Mouse (Mus musculus) erythroblast, adult 5-6 weeks (primary cell): ENCODE data around the gene Pbxip1. TPM values are rescaled to one million over a fixed set of nuclear protein-coding genes. Genes with fewer than 3 reads are reported as not detected.

Experiments used
- ATAC-seq: replicated peaks from 2 replicates; pipeline ENCODE4 v1.8.0; 2016; ENCODE audit warnings: moderate number of reproducible peaks, mild to moderate bottlenecking, moderate TSS enrichment, inconsistent platforms; ENCODE audit not compliant: poor library complexity, low FRiP score, severe bottlenecking
- total RNA-seq, 2 experiments: library from RNA; stranded (forward) in 1 of 2; stranded (reverse) in 1 of 2; fragments of 150-400 nt in 1 of 2; fragments of 200-764, 138-1000 nt in 1 of 2; gene quantifications; 2 replicates each; pipeline versions ENCODE4 v1.2.3 to v1.2.4; 2015 to 2017; ENCODE audit warnings: low replicate concordance in 2 of 2

The Pbxip1 gene
- total RNA-seq, 2 experiments from 2014 or later: 4.2 to 6.2 TPM

- no peak for ATAC-seq
Observed at GRCm38 (mm10) chr3:89406887-89407286, 29.6 kb upstream of the Pbxip1 start.

DNA sequence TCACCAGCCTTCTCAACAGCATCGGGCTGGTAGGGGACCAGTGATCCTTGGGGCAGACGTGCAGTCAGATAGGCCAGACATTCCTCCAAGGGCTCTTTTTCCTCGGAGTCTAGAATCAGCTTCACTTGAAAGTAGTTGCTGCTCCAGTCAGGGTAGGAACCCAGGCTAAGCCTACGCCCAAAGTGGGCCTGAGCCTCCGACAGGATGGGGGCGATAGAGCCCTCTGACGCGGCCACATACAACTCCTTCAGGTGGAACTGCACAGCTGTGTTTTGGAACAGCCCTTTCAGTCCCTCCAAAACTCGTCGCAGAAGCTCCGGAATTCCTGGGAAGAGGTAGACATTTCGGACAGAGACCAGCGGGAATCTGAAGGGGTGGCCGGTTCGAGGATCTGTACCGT is 28.1 kb upstream of the Pbxip1 start:
- ATAC-seq: no peak

DNA sequence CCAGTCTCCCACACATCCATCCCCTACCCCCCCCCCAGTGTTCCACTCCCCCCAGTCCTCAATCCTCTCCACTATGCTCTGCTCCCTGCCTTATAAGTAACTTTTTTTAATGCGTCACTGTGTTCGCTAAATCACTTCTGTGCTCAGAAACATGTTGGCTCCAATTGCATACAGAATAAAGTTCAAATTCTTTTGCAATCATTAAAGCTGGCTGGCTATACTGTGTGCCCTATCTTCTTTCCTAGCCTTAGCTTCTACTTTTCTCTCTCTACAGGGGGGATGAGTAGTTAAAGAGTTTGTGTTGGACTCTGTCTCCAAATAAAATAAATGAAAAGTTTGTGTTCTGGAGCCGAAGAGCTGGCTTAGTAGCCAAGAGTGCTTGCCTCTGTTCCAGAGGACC is 26.8 kb upstream of the Pbxip1 start:
- no peak for ATAC-seq

DNA sequence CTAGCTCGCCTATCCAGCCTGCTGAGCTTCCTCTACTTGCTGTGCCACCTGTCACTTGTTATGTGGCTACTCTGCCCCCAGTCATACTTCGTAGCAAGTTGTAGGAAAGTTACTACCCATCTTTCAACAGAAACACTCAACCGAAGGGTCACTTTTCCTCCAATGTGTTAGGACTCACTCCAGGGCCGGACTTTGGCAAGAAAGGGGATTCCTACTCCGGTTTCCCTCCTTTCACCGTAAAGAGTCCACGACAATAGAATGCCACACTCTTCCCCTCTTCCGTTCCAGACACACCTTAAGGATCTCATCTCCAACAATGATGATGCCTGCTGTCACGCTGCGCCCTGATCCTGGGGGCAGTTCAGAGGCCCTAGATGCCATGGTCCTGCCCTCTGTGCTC is 25.6 kb upstream of the Pbxip1 start:
- no peak for ATAC-seq

- ATAC-seq: peak; percentile 99
Observed at GRCm38 (mm10) chr3:89411490-89412393, 24.8 kb upstream of the Pbxip1 start, which contains the start of gene Flad1. Flad1 (minus strand) TSS chr3:89411870.

GRCm38 (mm10) chr3:89416158-89416557 is 20.3 kb upstream of the Pbxip1 start:
- ATAC-seq: no peak

- ATAC-seq: no peak
Observed at GRCm38 (mm10) chr3:89417131-89417530, 19.4 kb upstream of the Pbxip1 start.

GRCm38 (mm10) chr3:89417840-89418169 is 18.7 kb upstream of the Pbxip1 start:
- ATAC-seq: no peak

DNA sequence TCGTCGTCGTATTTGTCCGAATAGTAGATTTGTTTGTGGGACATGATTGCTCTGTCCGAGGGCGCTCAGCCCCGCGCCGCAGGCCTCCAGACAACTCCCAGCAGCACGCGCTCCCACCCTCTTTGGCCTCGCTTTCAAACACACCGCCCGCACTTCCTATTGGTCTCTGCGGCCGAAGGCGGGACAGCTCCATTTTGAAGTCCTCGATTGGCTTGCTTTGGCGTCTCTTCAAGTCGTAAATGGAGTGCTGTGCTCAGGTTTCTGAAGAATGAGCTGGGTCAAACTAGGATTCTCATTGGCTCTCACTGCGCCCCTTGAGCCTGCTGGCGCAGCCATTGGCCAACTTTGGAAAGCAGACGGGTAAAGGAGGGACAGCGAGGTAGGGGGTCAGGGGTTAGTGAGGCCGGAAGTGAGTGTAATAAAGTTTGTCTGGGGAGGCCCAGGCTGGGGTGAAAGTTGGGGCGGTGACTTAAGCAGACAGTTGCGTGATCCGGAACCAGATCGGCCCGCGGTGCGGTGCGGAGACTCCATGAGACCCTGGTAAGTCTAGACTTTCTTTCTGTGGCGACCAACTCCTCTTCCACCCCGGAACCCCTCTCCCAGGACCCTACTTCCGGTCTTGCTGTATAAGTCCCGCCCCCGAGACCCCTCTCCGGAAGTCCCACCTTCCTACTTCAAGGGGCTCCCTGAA is 18.2 kb upstream of the Pbxip1 start, which contains the start of the genes Cks1b and Shc1:
Cks1b (minus strand) TSS at position 214 of the 691 bp plus-strand sequence.
Shc1 (plus strand) TSS at position 274 of the 691 bp plus-strand sequence.
- peak; percentile 83 for ATAC-seq

DNA sequence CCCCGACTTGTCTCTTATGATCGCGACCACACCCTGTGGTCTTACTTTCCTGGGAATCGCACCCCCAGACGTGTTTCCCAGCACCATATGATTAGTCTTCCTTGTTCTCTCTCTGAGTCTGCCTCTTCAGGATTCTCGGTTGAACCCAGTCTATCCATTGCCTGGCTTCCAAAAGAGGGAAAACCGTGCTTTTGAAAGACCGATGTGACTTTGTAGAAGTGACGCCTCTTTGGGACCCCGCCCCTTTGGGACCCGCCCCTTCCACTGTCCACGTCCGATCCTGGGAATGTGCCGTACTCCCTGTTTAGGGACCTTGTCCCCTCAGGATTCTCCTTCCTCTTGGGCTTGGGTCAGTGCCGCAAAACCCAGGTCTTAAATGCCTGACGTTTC is 17.6 kb upstream of the Pbxip1 start:
- peak; percentile 34; the same call in 1 of the 2 replicates for ATAC-seq

- no peak for ATAC-seq
Observed at GRCm38 (mm10) chr3:89419571-89419970, 16.9 kb upstream of the Pbxip1 start.

DNA sequence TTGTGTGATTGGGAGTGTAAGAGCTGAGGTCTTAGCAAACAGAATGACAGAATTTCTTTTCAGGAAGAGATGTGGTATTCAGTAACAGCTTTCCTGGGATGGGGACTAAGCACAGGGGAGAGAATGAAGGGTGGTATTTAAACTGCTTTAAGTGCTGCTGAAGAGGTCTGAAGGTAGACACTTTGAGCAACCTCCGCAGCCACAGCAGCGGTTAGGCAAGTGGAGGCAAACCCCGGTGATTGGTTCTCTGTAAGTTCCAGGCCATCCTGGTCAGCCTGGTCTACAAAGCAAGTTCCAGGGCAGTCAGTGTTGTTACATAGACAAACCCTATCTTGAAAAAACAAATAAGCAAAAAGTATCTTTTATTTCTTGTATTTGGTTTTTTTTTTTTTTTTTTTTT is 16.5 kb upstream of the Pbxip1 start:
- ATAC-seq: no peak

GRCm38 (mm10) chr3:89420421-89420820 is 16.1 kb upstream of the Pbxip1 start:
- ATAC-seq: no peak

- ATAC-seq: peak; percentile 77
Observed at GRCm38 (mm10) chr3:89421002-89421774, 15.3 kb upstream of the Pbxip1 start.

DNA sequence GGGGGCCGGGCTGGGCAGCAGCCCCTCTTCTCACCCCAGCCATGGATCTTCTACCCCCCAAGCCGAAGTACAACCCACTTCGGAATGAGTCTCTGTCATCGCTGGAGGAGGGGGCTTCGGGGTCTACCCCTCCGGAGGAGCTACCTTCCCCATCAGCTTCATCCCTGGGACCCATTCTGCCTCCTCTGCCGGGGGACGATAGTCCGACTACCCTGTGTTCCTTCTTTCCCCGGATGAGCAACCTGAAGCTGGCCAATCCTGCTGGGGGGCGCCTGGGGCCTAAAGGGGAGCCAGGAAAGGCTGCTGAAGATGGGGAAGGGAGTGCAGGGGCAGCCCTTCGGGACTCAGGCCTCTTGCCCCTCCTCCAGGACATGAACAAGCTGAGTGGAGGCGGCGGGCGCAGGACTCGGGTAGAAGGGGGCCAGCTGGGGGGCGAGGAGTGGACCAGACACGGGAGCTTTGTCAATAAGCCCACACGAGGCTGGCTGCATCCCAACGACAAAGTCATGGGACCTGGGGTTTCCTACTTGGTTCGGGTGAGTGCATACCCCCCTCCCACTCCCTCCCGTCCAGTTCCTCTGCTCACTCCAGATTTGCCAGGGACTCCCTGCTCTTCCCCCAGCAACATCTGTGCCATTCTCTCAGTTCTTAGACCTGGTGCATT is 14.6 kb upstream of the Pbxip1 start:
- ATAC-seq: no peak

DNA sequence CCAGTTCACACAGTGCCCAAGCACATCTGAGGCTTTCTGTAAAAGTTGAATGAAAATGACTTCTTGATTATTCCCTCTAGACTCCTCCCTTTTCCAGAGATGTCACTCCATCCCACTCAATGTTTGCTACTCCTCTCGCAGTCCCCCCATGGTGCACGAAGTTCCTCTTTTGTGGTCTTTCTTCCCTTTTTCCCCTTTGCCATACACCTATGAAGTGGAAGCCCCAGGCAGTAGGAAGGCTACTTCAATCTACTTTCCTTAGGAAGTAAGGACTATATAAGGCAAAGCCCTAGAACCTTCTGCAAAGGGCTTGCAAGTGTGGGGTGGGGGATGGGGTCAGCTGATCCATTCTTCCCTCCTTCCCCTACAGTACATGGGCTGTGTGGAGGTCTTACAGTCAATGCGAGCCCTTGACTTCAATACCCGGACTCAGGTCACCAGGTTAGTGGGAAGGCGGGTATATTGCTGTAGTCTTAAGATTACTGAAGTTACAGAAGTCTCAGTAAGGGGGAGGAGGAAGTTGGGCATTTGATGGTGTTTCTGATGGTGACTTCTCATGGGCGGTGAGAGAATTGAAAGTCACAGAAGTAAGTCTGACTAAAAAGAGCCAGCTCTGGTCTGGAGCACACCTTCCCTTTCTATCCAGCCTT is 13.8 kb upstream of the Pbxip1 start:
- no peak for ATAC-seq

GRCm38 (mm10) chr3:89424416-89425140 is 11.9 kb upstream of the Pbxip1 start:
- no peak for ATAC-seq

GRCm38 (mm10) chr3:89425141-89425525 is 11.4 kb upstream of the Pbxip1 start:
- no peak for ATAC-seq

DNA sequence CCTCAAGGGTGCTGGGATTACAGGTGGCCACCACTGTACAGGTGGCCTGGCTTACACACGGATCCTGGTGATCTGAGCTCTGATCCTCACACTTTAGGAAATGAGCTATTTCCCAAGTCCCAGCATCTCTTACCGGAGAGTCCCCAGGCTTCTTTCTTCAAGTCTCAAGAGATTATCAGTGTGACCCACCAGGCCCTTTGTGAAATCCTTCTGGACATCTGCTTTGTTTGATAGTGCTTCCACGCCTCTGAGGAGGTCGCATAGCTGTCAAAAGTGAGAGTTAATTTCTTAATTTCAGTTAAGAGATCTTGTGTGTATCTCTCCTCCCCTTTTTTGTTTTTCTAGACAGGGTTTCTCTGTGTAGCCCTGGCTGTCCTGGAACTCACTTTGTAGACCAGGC is 10.6 kb upstream of the Pbxip1 start:
- no peak for ATAC-seq
